Mouse (Mus musculus) gonadal fat pad, adult 2 months (tissue): ENCODE measurements around the gene Ncln. TPM values are rescaled to one million over a fixed set of nuclear protein-coding genes. Genes with fewer than 3 reads are reported as not detected.
"Not testable (repeated sequence)": the region's sequence is repeated elsewhere in the genome, so short reads cannot be mapped to it uniquely, and the experiment has no call there.

Experiments
- DNase-seq: peaks from one replicate; pipeline ENCODE4 v3.0.0-alpha.2; 2012; ENCODE audit warnings: low read depth
- polyA plus RNA-seq: library from polyadenylated mRNA; depleted of rRNA; stranded (reverse); fragments of >200 nt; gene quantifications from 2 replicates; pipeline ENCODE4 v1.2.3, GENCODE M21; 2012; rRNA removed

The Ncln gene
- polyA plus RNA-seq, 1 experiment = 131 TPM

GRCm38 (mm10) chr10:81461673-81462414 is 34.3 kb downstream of the Ncln start:
- no peak for DNase-seq

- DNase-seq = no peak
These were observed 35.2 kb downstream of the Ncln start for GRCm38 (mm10) chr10:81460951-81461350.

GRCm38 (mm10) chr10:81460471-81460870 is 35.7 kb downstream of the Ncln start:
- DNase-seq = no peak

- no peak for DNase-seq
These were observed 36.8 kb downstream of the Ncln start for GRCm38 (mm10) chr10:81459399-81459798.

- no peak for DNase-seq
These were observed 37.9 kb downstream of the Ncln start for GRCm38 (mm10) chr10:81458267-81458666.

GRCm38 (mm10) chr10:81457624-81458023 is 38.6 kb downstream of the Ncln start:
- DNase-seq = no peak

GRCm38 (mm10) chr10:81456983-81457563 is 39.1 kb downstream of the Ncln start:
- DNase-seq = no peak

- DNase-seq = no peak
These were observed 40.9 kb downstream of the Ncln start, which contains the start of gene Nfic for GRCm38 (mm10) chr10:81455181-81455895. Gene Nfic, minus strand, starts transcription at chr10:81455635.

- no peak for DNase-seq
These were observed 42.1 kb downstream of the Ncln start for GRCm38 (mm10) chr10:81454106-81454505.

- no peak for DNase-seq
These were observed 43.3 kb downstream of the Ncln start for GRCm38 (mm10) chr10:81452947-81453288.

GRCm38 (mm10) chr10:81452237-81452946 is 43.8 kb downstream of the Ncln start:
- DNase-seq = no peak

GRCm38 (mm10) chr10:81451365-81451745 is 44.8 kb downstream of the Ncln start:
- no peak for DNase-seq

- no peak for DNase-seq
These were observed 45.4 kb downstream of the Ncln start for GRCm38 (mm10) chr10:81450641-81451364.

GRCm38 (mm10) chr10:81450140-81450539 is 46.1 kb downstream of the Ncln start:
- DNase-seq = no peak

- not testable (repeated sequence) for DNase-seq
These were observed 50.7 kb downstream of the Ncln start for GRCm38 (mm10) chr10:81445516-81445915.

- no peak for DNase-seq
These were observed 55.2 kb downstream of the Ncln start for GRCm38 (mm10) chr10:81441019-81441418.

Other genes starting within 250 kb of the Ncln start
- 3.1 and 4.7 TPM in 2 replicates for gene Matk, start 243.5 kb downstream of the Ncln start, polyA plus RNA-seq
- 65.7 and 72.8 TPM in 2 replicates for gene Mrpl54, start 229.5 kb downstream of the Ncln start, polyA plus RNA-seq
- 61.1 and 77.4 TPM in 2 replicates for gene Apba3, start 229.4 kb downstream of the Ncln start, polyA plus RNA-seq
- 21.4 and 29.9 TPM in 2 replicates for gene Tjp3, start 204.8 kb downstream of the Ncln start, polyA plus RNA-seq
- 57.9 and 58.4 TPM in 2 replicates for gene Pip5k1c, start 203.4 kb downstream of the Ncln start, polyA plus RNA-seq
- gene Cactin, start 175.3 kb downstream of the Ncln start, polyA plus RNA-seq = 24.8 and 25.0 TPM in 2 replicates
- 8.3 and 9.3 TPM in 2 replicates for gene Tbxa2r, start 167.7 kb downstream of the Ncln start, polyA plus RNA-seq
- gene Gipc3, start 153.1 kb downstream of the Ncln start, polyA plus RNA-seq = 1.4 and 1.7 TPM in 2 replicates
- gene Hmg20b, start 145.9 kb downstream of the Ncln start, polyA plus RNA-seq = 60.3 and 76.7 TPM in 2 replicates
- gene Mfsd12, start 138.9 kb downstream of the Ncln start, polyA plus RNA-seq = 29.8 and 39.5 TPM in 2 replicates
- gene 4930404N11Rik, start 130.6 kb downstream of the Ncln start, polyA plus RNA-seq = 1.7 and 2.0 TPM in 2 replicates
- gene Fzr1, start 117.9 kb downstream of the Ncln start, polyA plus RNA-seq = 48.7 and 59.7 TPM in 2 replicates
- 93.9 and 96.3 TPM in 2 replicates for gene Dohh, start 112.0 kb downstream of the Ncln start, polyA plus RNA-seq
- 3.3 and 4.2 TPM in 2 replicates for gene Gm48551, start 111.9 kb downstream of the Ncln start, polyA plus RNA-seq
- 3.1 and 5.6 TPM in 2 replicates for gene Gm48552, start 107.4 kb downstream of the Ncln start, polyA plus RNA-seq
- 28.6 and 32.6 TPM in 2 replicates for gene Smim24, start 103.3 kb downstream of the Ncln start, polyA plus RNA-seq
- gene Nfic, start 40.8 kb downstream of the Ncln start, polyA plus RNA-seq = 33.6 and 61.6 TPM in 2 replicates
- 0.27 and 0.67 TPM in 2 replicates for gene Celf5, start 13.7 kb downstream of the Ncln start, polyA plus RNA-seq
- 2.8 and 3.5 TPM in 2 replicates for gene S1pr4, start 3.7 kb upstream of the Ncln start, polyA plus RNA-seq
- gene Gna15, start 27.8 kb upstream of the Ncln start, polyA plus RNA-seq = 3.3 and 4.7 TPM in 2 replicates
- gene Gna11, start 48.8 kb upstream of the Ncln start, polyA plus RNA-seq = 202 and 223 TPM in 2 replicates
- gene Aes, start 63.1 kb upstream of the Ncln start, polyA plus RNA-seq = 651 and 877 TPM in 2 replicates
- gene Tle2, start 78.2 kb upstream of the Ncln start, polyA plus RNA-seq = 75.0 and 107 TPM in 2 replicates
- gene Tle6, start 104.7 kb upstream of the Ncln start, polyA plus RNA-seq = 14.2 and 31.0 TPM in 2 replicates
- 1.2 and 1.7 TPM in 2 replicates for gene BC025920, start 109.9 kb upstream of the Ncln start, polyA plus RNA-seq
- 27.7 and 28.5 TPM in 2 replicates for gene Sirt6, start 131.4 kb upstream of the Ncln start, polyA plus RNA-seq
- gene Ankrd24, start 132.1 kb upstream of the Ncln start, polyA plus RNA-seq = 38.6 and 40.5 TPM in 2 replicates
- 0.36 and 0.60 TPM in 2 replicates for gene Gm10778, start 152.7 kb upstream of the Ncln start, polyA plus RNA-seq
- 0.76 and 1.2 TPM in 2 replicates for gene Zfp433, start 208.4 kb upstream of the Ncln start, polyA plus RNA-seq